Mouse (Mus musculus) C2C12 (cell line): ENCODE results near the gene Rpl6.

Source experiments
- CTCF ChIP-seq: IDR thresholded peaks from one replicate; pipeline ENCODE4 v1.5.1; 2011; ENCODE audit not compliant: control insufficient read depth, insufficient read depth, insufficient read length
- MYOD1 ChIP-seq: IDR thresholded peaks from one replicate; pipeline ENCODE4 v1.6.1; 2011; ENCODE audit warnings: low read depth; ENCODE audit not compliant: control insufficient read depth, insufficient read length
- MYOG ChIP-seq: IDR thresholded peaks from one replicate; pipeline ENCODE4 v1.6.1; 2011; ENCODE audit not compliant: control insufficient read depth, insufficient read length; ENCODE audit errors: extremely low read depth

DNA sequence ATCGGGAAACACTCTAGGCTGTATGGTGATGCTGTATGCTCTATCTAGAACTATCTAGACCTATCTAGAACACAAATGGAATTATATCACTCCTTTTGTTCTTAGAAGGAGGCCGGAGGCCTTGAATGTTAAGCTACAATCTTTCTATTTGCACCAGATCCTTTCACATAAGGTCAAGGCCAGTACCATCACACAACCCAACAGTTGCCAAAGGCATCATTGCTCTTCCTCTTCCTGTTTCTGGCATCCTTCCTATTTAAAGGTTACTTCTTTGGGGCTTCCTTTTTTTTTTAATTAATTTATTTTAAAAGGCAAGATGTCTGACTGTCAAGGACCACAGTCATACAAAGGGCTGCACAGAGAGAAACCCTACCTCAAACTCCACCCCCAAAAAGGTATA, 6.9 kb upstream of the Rpl6 start:
- TF ChIP-seq MYOD1 = no peak
- no peak for TF ChIP-seq CTCF
- TF ChIP-seq MYOG = no peak
